Mouse (Mus musculus): ENCODE results near the gene Cyp2w1.

- TF ChIP-seq CTCF (IDR thresholded peaks at IDR 0.05; ENCODE audit: low read depth) (peak; percentile 88), EP300 (optimal IDR thresholded peaks at IDR 0.05) (no peak)
Measured at GRCm38 (mm10) chr5:139344021-139344686, 8.3 kb upstream of the Cyp2w1 start.
